Mouse (Mus musculus) heart, postnatal 4 days (tissue): Measurements from ENCODE around the gene Cdk14. TPM values are rescaled to one million over a fixed set of nuclear protein-coding genes. Genes with fewer than 3 reads are reported as not detected.
"Not testable (repeated sequence)": the region's sequence is repeated elsewhere in the genome, so short reads cannot be mapped to it uniquely, and the experiment has no call there.

Experiments
- DNase-seq: peaks from one replicate; pipeline ENCODE4 v3.0.0; 2021
- total RNA-seq, 2 experiments: library from RNA; stranded (reverse); gene quantifications; 2 replicates each; pipeline ENCODE4 v1.2.3; 2021

The Cdk14 gene
- total RNA-seq, 2 experiments from 2014 or later = 26.6 to 27.4 TPM

- no peak for DNase-seq
These were observed 54.6 kb downstream of the Cdk14 start for GRCm38 (mm10) chr5:5365285-5366076.

- no peak for DNase-seq
These were observed 58.4 kb downstream of the Cdk14 start for GRCm38 (mm10) chr5:5361684-5362083.

- DNase-seq = no peak
These were observed 59.8 kb downstream of the Cdk14 start for GRCm38 (mm10) chr5:5360338-5360737.

GRCm38 (mm10) chr5:5359915-5360314 is 60.2 kb downstream of the Cdk14 start:
- DNase-seq = no peak

- no peak for DNase-seq
These were observed 60.7 kb downstream of the Cdk14 start for GRCm38 (mm10) chr5:5359370-5359769.

- DNase-seq = no peak
These were observed 61.9 kb downstream of the Cdk14 start for GRCm38 (mm10) chr5:5358019-5358717.

- no peak for DNase-seq
These were observed 65.3 kb downstream of the Cdk14 start for GRCm38 (mm10) chr5:5354684-5355368.

GRCm38 (mm10) chr5:5353946-5354345 is 66.2 kb downstream of the Cdk14 start:
- DNase-seq = no peak

GRCm38 (mm10) chr5:5344646-5345045 is 75.5 kb downstream of the Cdk14 start:
- DNase-seq = no peak

GRCm38 (mm10) chr5:5343741-5344140 is 76.4 kb downstream of the Cdk14 start:
- DNase-seq = no peak

- peak; percentile 59 for DNase-seq
These were observed 76.8 kb downstream of the Cdk14 start for GRCm38 (mm10) chr5:5343267-5343666.

GRCm38 (mm10) chr5:5342410-5343137 is 77.5 kb downstream of the Cdk14 start:
- peak; percentile 95 for DNase-seq

- DNase-seq = peak; percentile 15
These were observed 78.5 kb downstream of the Cdk14 start for GRCm38 (mm10) chr5:5341611-5342010.

GRCm38 (mm10) chr5:5333916-5334315 is 86.2 kb downstream of the Cdk14 start:
- no peak for DNase-seq

GRCm38 (mm10) chr5:5330926-5331460 is 89.1 kb downstream of the Cdk14 start:
- no peak for DNase-seq

GRCm38 (mm10) chr5:5329018-5329417 is 91.1 kb downstream of the Cdk14 start:
- not testable (repeated sequence) for DNase-seq

- no peak for DNase-seq
These were observed 93.4 kb downstream of the Cdk14 start for GRCm38 (mm10) chr5:5326716-5327115.

- no peak for DNase-seq
These were observed 97.4 kb downstream of the Cdk14 start for GRCm38 (mm10) chr5:5322699-5323098.

- DNase-seq = peak; percentile 31
These were observed 99.5 kb downstream of the Cdk14 start for GRCm38 (mm10) chr5:5320506-5321181.

GRCm38 (mm10) chr5:5319824-5320505 is 100.1 kb downstream of the Cdk14 start:
- DNase-seq = peak; percentile 17

GRCm38 (mm10) chr5:5314270-5314669 is 105.8 kb downstream of the Cdk14 start:
- DNase-seq = no peak
